Mouse (Mus musculus): ENCODE measurements around the gene Specc1. TPM values are rescaled to one million over a fixed set of nuclear protein-coding genes. Genes with fewer than 3 reads are reported as not detected.

Specc1 gene
- polyA plus RNA-seq, 1 experiment = 10.2 TPM

DNA sequence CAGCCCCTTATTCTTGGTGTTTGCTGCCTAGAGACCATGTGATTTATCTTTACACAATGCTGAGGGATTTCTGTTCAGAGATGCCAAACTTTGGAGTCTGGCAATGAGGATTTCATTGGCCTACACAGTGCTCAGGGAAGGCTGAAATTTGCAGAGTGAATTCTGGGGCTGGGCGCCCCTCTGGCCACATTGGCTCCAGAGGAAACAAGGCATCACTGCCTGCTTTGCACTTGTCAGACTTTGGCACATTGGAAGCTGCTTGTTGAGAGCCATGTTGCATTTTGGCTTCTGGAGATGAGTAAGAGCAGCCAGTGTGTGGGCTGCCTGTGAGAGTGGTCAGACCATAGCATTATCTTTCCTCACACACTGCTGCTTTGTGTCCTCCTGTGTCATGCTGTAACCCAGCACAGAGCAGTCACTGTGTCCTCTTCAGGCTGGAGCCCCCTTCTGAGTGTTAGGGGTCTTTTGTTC lies 149.9 kb downstream of the Specc1 start:
- 91% methylated on average over 1 of the region's 1 CpGs for WGBS
- Histone ChIP-seq H3K27me3 (ENCODE audit: control insufficient read depth, insufficient read depth, low read length) (no peaks in the 10 kb centered on the region), H3K4me1 (ENCODE audit: control insufficient read depth, insufficient read depth, insufficient read length, low read length) (peaks cover 21% of the 10 kb centered on the region; the same call in 1 of the 2 replicates), H3K4me3 (ENCODE audit: low read depth, low read length) (no peak overlapping the region), H3K27ac (ENCODE audit: insufficient read depth, low read depth, low read length) (no peak overlapping the region), H3K36me3 (ENCODE audit: control insufficient read depth, insufficient read depth, low read length) (no peaks in the 10 kb centered on the region)
- TF ChIP-seq CTCF (IDR thresholded peaks at IDR 0.05; ENCODE audit: extremely low read depth, insufficient read length, insufficient replicate concordance, low read depth, low read length) (no peak), POLR2A (IDR thresholded peaks at IDR 0.05; ENCODE audit: low read depth, low read length) (no peak)

- H3K27me3 ChIP-seq (ENCODE audit: control insufficient read depth, insufficient read depth, low read length) = no peaks in the 10 kb centered on the region
- no peak overlapping the region for H3K4me3 ChIP-seq (ENCODE audit: low read depth, low read length)
- TF ChIP-seq POLR2A (IDR thresholded peaks at IDR 0.05; ENCODE audit: low read depth, low read length) = no peak
- TF ChIP-seq CTCF (IDR thresholded peaks at IDR 0.05; ENCODE audit: extremely low read depth, insufficient read length, insufficient replicate concordance, low read depth, low read length) = no peak
- WGBS = 33% methylated on average over 2 of the region's 2 CpGs
- peak overlapping the region; percentile 91 for H3K27ac ChIP-seq (ENCODE audit: insufficient read depth, low read depth, low read length)
- peaks cover 25% of the 10 kb centered on the region; the same call in 1 of the 2 replicates for H3K4me1 ChIP-seq (ENCODE audit: control insufficient read depth, insufficient read depth, insufficient read length, low read length)
- H3K36me3 ChIP-seq (ENCODE audit: control insufficient read depth, insufficient read depth, low read length) = no peaks in the 10 kb centered on the region
Observed at GRCm38 (mm10) chr11:62107272-62107836, 150.8 kb downstream of the Specc1 start.

GRCm38 (mm10) chr11:62118561-62118960 lies 162.0 kb downstream of the Specc1 start:
- peaks cover 12% of the 10 kb centered on the region; the same call in 1 of the 2 replicates for H3K4me1 ChIP-seq (ENCODE audit: control insufficient read depth, insufficient read depth, insufficient read length, low read length)
- 92% methylated on average over 9 of the region's 9 CpGs for WGBS
- no peaks in the 10 kb centered on the region for H3K27me3 ChIP-seq (ENCODE audit: control insufficient read depth, insufficient read depth, low read length)
- no peak overlapping the region for H3K4me3 ChIP-seq (ENCODE audit: low read depth, low read length)
- no peak overlapping the region for H3K27ac ChIP-seq (ENCODE audit: insufficient read depth, low read depth, low read length)
- peaks cover 6% of the 10 kb centered on the region; the same call in 1 of the 2 replicates for H3K36me3 ChIP-seq (ENCODE audit: control insufficient read depth, insufficient read depth, low read length)
- TF ChIP-seq CTCF (IDR thresholded peaks at IDR 0.05; ENCODE audit: extremely low read depth, insufficient read length, insufficient replicate concordance, low read depth, low read length) (no peak), POLR2A (IDR thresholded peaks at IDR 0.05; ENCODE audit: low read depth, low read length) (no peak)

DNA sequence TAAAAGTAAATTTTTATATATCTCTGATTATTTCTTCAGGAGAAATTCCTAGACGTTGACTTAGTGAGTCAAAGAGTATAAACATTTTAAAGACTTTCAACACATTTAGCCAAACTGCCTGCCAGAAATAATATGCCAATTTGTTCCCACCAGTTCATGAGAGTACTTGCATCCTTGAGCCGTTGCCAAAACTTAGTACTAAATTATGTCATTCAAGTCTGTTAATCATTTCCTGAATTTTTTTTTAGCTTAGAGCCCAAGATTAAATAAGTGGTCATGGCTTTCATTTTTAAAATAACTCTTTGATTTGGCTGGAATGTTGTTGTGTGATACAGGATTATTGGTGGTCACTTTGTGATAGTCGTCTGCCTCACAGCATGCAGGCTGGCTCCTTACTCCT lies 163.3 kb downstream of the Specc1 start:
- Histone ChIP-seq H3K27ac (ENCODE audit: insufficient read depth, low read depth, low read length) (peak overlapping the region; percentile 53; the same call in 1 of the 2 replicates), H3K4me3 (ENCODE audit: low read depth, low read length) (no peak overlapping the region), H3K36me3 (ENCODE audit: control insufficient read depth, insufficient read depth, low read length) (peaks cover 6% of the 10 kb centered on the region; the same call in 1 of the 2 replicates), H3K4me1 (ENCODE audit: control insufficient read depth, insufficient read depth, insufficient read length, low read length) (peaks cover 15% of the 10 kb centered on the region; the same call in 1 of the 2 replicates), H3K27me3 (ENCODE audit: control insufficient read depth, insufficient read depth, low read length) (no peaks in the 10 kb centered on the region)
- TF ChIP-seq CTCF (IDR thresholded peaks at IDR 0.05; ENCODE audit: extremely low read depth, insufficient read length, insufficient replicate concordance, low read depth, low read length) (no peak), POLR2A (IDR thresholded peaks at IDR 0.05; ENCODE audit: low read depth, low read length) (no peak)
- WGBS = 10% methylated on average over 3 of the region's 3 CpGs

DNA sequence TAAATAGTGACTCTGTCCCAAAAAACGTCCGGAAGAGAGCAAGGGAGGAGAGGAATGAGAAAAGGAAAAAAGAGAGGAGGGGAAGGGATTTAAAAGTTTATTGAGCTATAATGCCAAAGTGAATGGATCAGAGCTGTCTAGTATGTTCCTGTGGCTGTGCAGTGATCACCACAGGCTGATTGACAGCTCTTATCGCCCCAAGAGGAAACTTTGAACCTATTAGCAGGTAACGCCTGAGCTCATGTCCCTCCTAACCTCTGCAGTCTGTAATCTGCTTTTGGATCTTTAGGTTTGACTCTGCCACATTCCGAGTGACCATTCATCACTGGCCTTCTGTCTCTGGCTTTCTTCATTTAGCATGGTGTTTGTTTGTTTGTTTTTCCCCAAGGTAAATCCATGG lies 164.8 kb downstream of the Specc1 start:
- H3K27ac ChIP-seq (ENCODE audit: insufficient read depth, low read depth, low read length) = peak overlapping the region; percentile 93
- WGBS = 32% methylated on average over 5 of the region's 5 CpGs
- peaks cover 6% of the 10 kb centered on the region; the same call in 1 of the 2 replicates for H3K36me3 ChIP-seq (ENCODE audit: control insufficient read depth, insufficient read depth, low read length)
- no peak for TF ChIP-seq CTCF (IDR thresholded peaks at IDR 0.05; ENCODE audit: extremely low read depth, insufficient read length, insufficient replicate concordance, low read depth, low read length)
- TF ChIP-seq POLR2A (IDR thresholded peaks at IDR 0.05; ENCODE audit: low read depth, low read length) = no peak
- no peaks in the 10 kb centered on the region for H3K27me3 ChIP-seq (ENCODE audit: control insufficient read depth, insufficient read depth, low read length)
- no peak overlapping the region for H3K4me3 ChIP-seq (ENCODE audit: low read depth, low read length)
- H3K4me1 ChIP-seq (ENCODE audit: control insufficient read depth, insufficient read depth, insufficient read length, low read length) = peaks cover 15% of the 10 kb centered on the region; the same call in 1 of the 2 replicates

- 28% methylated on average over 3 of the region's 3 CpGs for WGBS
Observed at GRCm38 (mm10) chr11:62127692-62128091, 171.1 kb downstream of the Specc1 start.

DNA sequence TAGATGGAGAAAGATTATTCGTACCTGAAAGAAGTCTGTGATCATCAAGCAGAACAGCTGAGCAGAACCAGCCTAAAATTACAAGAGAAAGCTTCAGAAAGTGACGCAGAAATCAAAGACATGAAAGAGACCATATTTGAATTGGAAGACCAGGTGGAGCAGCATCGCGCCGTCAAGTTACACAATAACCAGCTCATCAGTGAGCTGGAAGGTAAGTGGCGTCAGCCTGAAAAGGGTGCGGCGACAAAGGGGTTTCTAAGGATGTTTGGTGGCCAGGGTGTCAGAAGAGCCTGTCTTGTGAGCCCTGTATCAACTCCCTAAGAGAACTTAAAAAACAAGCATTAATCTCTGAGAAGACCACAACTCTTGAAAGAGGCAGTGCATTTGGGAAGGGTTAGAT lies 171.6 kb downstream of the Specc1 start:
- Histone ChIP-seq H3K27ac (ENCODE audit: insufficient read depth, low read depth, low read length) (no peak overlapping the region), H3K36me3 (ENCODE audit: control insufficient read depth, insufficient read depth, low read length) (peaks cover 5% of the 10 kb centered on the region), H3K4me1 (ENCODE audit: control insufficient read depth, insufficient read depth, insufficient read length, low read length) (peaks cover 6% of the 10 kb centered on the region; the same call in 1 of the 2 replicates), H3K4me3 (ENCODE audit: low read depth, low read length) (no peak overlapping the region), H3K27me3 (ENCODE audit: control insufficient read depth, insufficient read depth, low read length) (no peaks in the 10 kb centered on the region)
- TF ChIP-seq POLR2A (IDR thresholded peaks at IDR 0.05; ENCODE audit: low read depth, low read length) (no peak), CTCF (IDR thresholded peaks at IDR 0.05; ENCODE audit: extremely low read depth, insufficient read length, insufficient replicate concordance, low read depth, low read length) (no peak)
- 57% methylated on average over 8 of the region's 8 CpGs for WGBS

More at GRCm38 (mm10) chr11:62127692-62128091, 171.1 kb downstream of the Specc1 start:
- H3K27ac ChIP-seq (ENCODE audit: insufficient read depth, low read depth, low read length) = no peak overlapping the region
- no peaks in the 10 kb centered on the region for H3K27me3 ChIP-seq (ENCODE audit: control insufficient read depth, insufficient read depth, low read length)
- TF ChIP-seq POLR2A (IDR thresholded peaks at IDR 0.05; ENCODE audit: low read depth, low read length) (no peak), CTCF (IDR thresholded peaks at IDR 0.05; ENCODE audit: extremely low read depth, insufficient read length, insufficient replicate concordance, low read depth, low read length) (peak; percentile 85; the same call in 1 of the 2 replicates)
- H3K4me1 ChIP-seq (ENCODE audit: control insufficient read depth, insufficient read depth, insufficient read length, low read length) = peaks cover 6% of the 10 kb centered on the region; the same call in 1 of the 2 replicates
- no peak overlapping the region for H3K4me3 ChIP-seq (ENCODE audit: low read depth, low read length)
- H3K36me3 ChIP-seq (ENCODE audit: control insufficient read depth, insufficient read depth, low read length) = peaks cover 5% of the 10 kb centered on the region
